In the genomic region with DNA sequence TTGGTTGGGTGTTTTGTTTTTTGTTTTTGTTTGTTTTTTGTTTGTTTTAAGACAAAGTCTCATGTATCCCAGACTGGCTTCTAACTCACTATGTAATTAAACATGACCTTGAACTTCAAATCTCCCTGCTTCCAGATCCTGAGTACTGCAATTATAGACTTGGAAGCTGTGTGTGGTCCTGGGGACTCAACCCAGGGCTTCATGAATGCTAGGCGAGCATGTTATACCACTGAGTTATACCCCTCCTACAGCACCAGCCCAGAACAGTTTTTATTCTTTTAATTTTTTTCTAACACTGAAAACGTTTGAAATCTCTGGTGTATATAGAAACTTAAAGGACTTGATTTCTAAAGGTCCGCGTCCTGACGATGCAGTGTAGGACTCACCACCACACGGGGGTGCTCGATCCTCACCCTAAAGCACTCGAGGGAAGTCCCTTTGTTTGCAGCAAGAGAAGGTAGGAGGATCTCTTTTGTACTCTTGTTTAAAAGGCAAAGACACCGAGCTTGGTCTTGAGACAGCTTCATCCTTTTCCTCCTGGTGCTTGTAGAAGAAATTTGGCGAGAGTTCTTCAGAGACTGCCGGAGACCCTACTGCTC, we compare ENCODE assay signal across 8 mouse cellular contexts.
A peak's percentile ranks its signal among the peaks of the same experiment; 100 is the strongest.
DNase-seq lines count a peak whose midpoint lies in the region; ATAC-seq and TF ChIP-seq lines count a peak whose summit lies in the region.

No protein-coding gene starts in this region.

- ATAC-seq in liver, embryonic 12.5 days, result no peak
- ATAC-seq in intestine, embryonic 15.5 days, result peak; percentile 45
- peak; percentile 86 for ATAC-seq in midbrain, embryonic 15.5 days (replicated peaks)

- H3K27me3 ChIP-seq in liver, embryonic 12.5 days (replicated peaks), result no peaks in the 10 kb centered on the region
- H3K27me3 ChIP-seq in intestine, embryonic 15.5 days (replicated peaks), result no peaks in the 10 kb centered on the region
- H3K27me3 ChIP-seq in midbrain, embryonic 15.5 days (replicated peaks), result no peaks in the 10 kb centered on the region; the same call in 1 of the 2 replicates

- no peak overlapping the region for H3K27ac ChIP-seq in liver, embryonic 12.5 days
- H3K27ac ChIP-seq in cortical plate, adult 2 months (ENCODE audit: insufficient read depth, low read length), result no peak overlapping the region
- H3K27ac ChIP-seq in intestine, embryonic 15.5 days, result no peak overlapping the region
- H3K27ac ChIP-seq in midbrain, embryonic 15.5 days, result peak overlapping the region; percentile 60; the same call in 1 of the 2 replicates

- TF ChIP-seq POLR2A in cortical plate, adult 2 months (IDR thresholded peaks at IDR 0.05; ENCODE audit: extremely low read depth, insufficient read depth, low read length), result no peak

- H3K36me3 ChIP-seq in liver, embryonic 12.5 days, result no peaks in the 10 kb centered on the region
- no peaks in the 10 kb centered on the region for H3K36me3 ChIP-seq in intestine, embryonic 15.5 days
- H3K36me3 ChIP-seq in midbrain, embryonic 15.5 days (replicated peaks), result no peaks in the 10 kb centered on the region

- TF ChIP-seq CTCF in cortical plate, adult 2 months (IDR thresholded peaks at IDR 0.05; ENCODE audit: extremely low read depth, insufficient read depth, low read length), result peak; percentile 95

- H3K4me1 ChIP-seq in liver, embryonic 12.5 days, result 0 out of 2 replicates have a peak, but pooled peaks cover 21% of the 10 kb centered on the region
- H3K4me1 ChIP-seq in cortical plate, adult 2 months (ENCODE audit: control insufficient read depth, insufficient read depth, low read length), result no peaks in the 10 kb centered on the region
- H3K4me1 ChIP-seq in intestine, embryonic 15.5 days (replicated peaks), result no peaks in the 10 kb centered on the region
- no peaks in the 10 kb centered on the region for H3K4me1 ChIP-seq in midbrain, embryonic 15.5 days

- intact Hi-C loops in gastrocnemius, postnatal 14 days (cut with DNase I; ENCODE audit: low total_unique reads), result loop anchor here (10.0 kb wide), 1 partner anchor 453 kb away; no protein-coding TSS in a partner anchor
- intact Hi-C loops in left cerebral cortex, postnatal 25 days (cut with DNase I), result loop anchor here (1.0 to 2.0 kb wide), 2 partner anchors 286 to 665 kb away; no protein-coding TSS in a partner anchor

- WGBS in liver, embryonic 12.5 days (ENCODE audit: insufficient replicate concordance), result 12% methylated on average over 11 of the region's 11 CpGs
- WGBS in intestine, embryonic 15.5 days, result 11% methylated on average over 11 of the region's 11 CpGs
- 8% methylated on average over 11 of the region's 11 CpGs for WGBS in midbrain, embryonic 15.5 days

- H3K4me2 ChIP-seq in liver, embryonic 12.5 days, result no peak overlapping the region
- H3K4me2 ChIP-seq in intestine, embryonic 15.5 days (replicated peaks), result no peak overlapping the region
- H3K4me2 ChIP-seq in midbrain, embryonic 15.5 days, result 0 out of 2 replicates have a peak overlapping the region, but pooled peaks have one; percentile 25

- no peak overlapping the region for H3K4me3 ChIP-seq in liver, embryonic 12.5 days
- no peak overlapping the region for H3K4me3 ChIP-seq in cortical plate, adult 2 months (ENCODE audit: insufficient read depth, low read length)
- no peak overlapping the region for H3K4me3 ChIP-seq in intestine, embryonic 15.5 days (replicated peaks)
- H3K4me3 ChIP-seq in midbrain, embryonic 15.5 days, result no peak overlapping the region

- H3K9me3 ChIP-seq in liver, embryonic 12.5 days (replicated peaks), result no peaks in the 10 kb centered on the region
- no peaks in the 10 kb centered on the region for H3K9me3 ChIP-seq in intestine, embryonic 15.5 days
- H3K9me3 ChIP-seq in midbrain, embryonic 15.5 days, result no peaks in the 10 kb centered on the region

- H3K9ac ChIP-seq in liver, embryonic 12.5 days, result no peak overlapping the region
- H3K9ac ChIP-seq in intestine, embryonic 15.5 days, result no peak overlapping the region
- H3K9ac ChIP-seq in midbrain, embryonic 15.5 days, result no peak overlapping the region

- DNase-seq in liver, result peak; percentile 71
- DNase-seq in gastrocnemius, postnatal 14 days, result peak; percentile 76
- peak; percentile 83 to 88 for DNase-seq in left cerebral cortex, postnatal 25 days (ENCODE audit: low spot score in 2 of 2)
- DNase-seq in spleen, adult 18-20 months, result peak; percentile 44 to 79
